ENCODE assay signal across 8 mouse cellular contexts in genomic region chr14:60737202-60737611, GRCm38 (mm10). TPM values are rescaled to one million over a fixed set of nuclear protein-coding genes. Genes with fewer than 3 reads are reported as not detected.
DNase-seq lines count a peak whose midpoint lies in the region; ATAC-seq and TF ChIP-seq lines count a peak whose summit lies in the region.

No protein-coding gene starts in this region.

- WGBS in heart, postnatal 0 days, result 15% methylated on average over 7 of the region's 7 CpGs
- 25% methylated on average over 7 of the region's 7 CpGs for WGBS in forebrain, postnatal 0 days
- WGBS in macrophage (ENCODE audit: missing documents), result 18% methylated on average over 7 of the region's 7 CpGs

- in situ Hi-C loops in CH12.LX (cut with MboI; ENCODE audit: low pct_ligation_motif_present, low pct_unique_long_range_greater_than_20kb, low sequenced_read_pairs), result loop anchor here (25.0 kb wide), 1 partner anchor 475 kb away; the partner anchor contains the start of genes Gm49336, Mtmr6 and Nupl1

- H3K36me3 ChIP-seq in heart, postnatal 0 days (replicated peaks; ENCODE audit: control insufficient read depth, insufficient read depth, low read length), result no peaks in the 10 kb centered on the region
- H3K36me3 ChIP-seq in CH12.LX (replicated peaks in 1 of 2; ENCODE audit: control insufficient read depth in 1 of 2, insufficient read depth in 1 of 2, low read length in 1 of 2), result peaks cover 6 to 13% of the 10 kb centered on the region in 2 experiments
- no peaks in the 10 kb centered on the region for H3K36me3 ChIP-seq in forebrain, postnatal 0 days (ENCODE audit: insufficient read depth)
- no peaks in the 10 kb centered on the region for H3K36me3 ChIP-seq in macrophage (ENCODE audit: inconsistent target)

- peak overlapping the region; percentile 51; the same call in 1 of the 2 replicates for H3K9ac ChIP-seq in heart, postnatal 0 days (replicated peaks; ENCODE audit: low read depth, low read length)
- H3K9ac ChIP-seq in CH12.LX (ENCODE audit: insufficient read depth, low read depth), result peak overlapping the region; percentile 69
- H3K9ac ChIP-seq in forebrain, postnatal 0 days, result no peak overlapping the region

- no peak for DNase-seq in heart, postnatal 0 days (ENCODE audit: low spot score)
- no peak for DNase-seq in heart, postnatal 36 days
- DNase-seq in CH12.LX (ENCODE audit: extremely low read depth), result no peak
- no peak for DNase-seq in forebrain, postnatal 0 days
- no peak for DNase-seq in cerebellum, postnatal 10 days
- no peak for DNase-seq in kidney, adult 18-20 months
- DNase-seq in adrenal gland, adult 8-10 months, result no peak

- peaks cover 74% of the 10 kb centered on the region for H3K4me1 ChIP-seq in heart, postnatal 0 days (ENCODE audit: control insufficient read depth, insufficient read depth)
- peaks cover 27 to 81% of the 10 kb centered on the region in 2 experiments for H3K4me1 ChIP-seq in CH12.LX (ENCODE audit: control insufficient read depth in 1 of 2, insufficient read depth in 2 of 2)
- H3K4me1 ChIP-seq in forebrain, postnatal 0 days (ENCODE audit: insufficient read depth), result peaks cover 24% of the 10 kb centered on the region

- no peaks in the 10 kb centered on the region for H3K27me3 ChIP-seq in heart, postnatal 0 days (ENCODE audit: control insufficient read depth, insufficient read depth, low read length)
- no peaks in the 10 kb centered on the region for H3K27me3 ChIP-seq in CH12.LX (replicated peaks)
- H3K27me3 ChIP-seq in forebrain, postnatal 0 days (ENCODE audit: insufficient read depth, low read length), result no peaks in the 10 kb centered on the region

- intact Hi-C loops in heart, postnatal 36 days (cut with DNase I), result no loop called here

- H3K4me3 ChIP-seq in heart, postnatal 0 days (ENCODE audit: low read depth, low read length), result peak overlapping the region; percentile 9; the same call in 1 of the 2 replicates
- H3K4me3 ChIP-seq in CH12.LX (replicated peaks in 1 of 3; ENCODE audit: low read depth in 2 of 3, low read length in 2 of 3, poor library complexity in 1 of 3) (peak overlapping the region; percentile 27 to 42 (median 32)), macrophage (ENCODE audit: inconsistent target) (no peak overlapping the region)
- H3K4me3 ChIP-seq in forebrain, postnatal 0 days (ENCODE audit: low read depth, low read length), result no peak overlapping the region

- no peak for TF ChIP-seq POLR2A in CH12.LX (IDR thresholded peaks at IDR 0.05; ENCODE audit: low read depth, low read length)

- dilution Hi-C loops in CH12.LX (cut with MboI; ENCODE audit: extremely low pct_ligation_motif_present, extremely low pct_unique_long_range_greater_than_20kb, low sequenced_read_pairs), result no loop called here

- no peak for TF ChIP-seq CTCF in heart, postnatal 0 days (IDR thresholded peaks at IDR 0.05; ENCODE audit: low read depth)
- TF ChIP-seq CTCF in CH12.LX (conservative IDR thresholded peaks at IDR 0.05 in 1 of 2, IDR thresholded peaks at IDR 0.05 in 1 of 2; ENCODE audit: low read depth in 2 of 2, low read length in 2 of 2), result no peak
- TF ChIP-seq CTCF in forebrain, postnatal 0 days (IDR thresholded peaks at IDR 0.05; ENCODE audit: low read depth), result no peak

- no peak for TF ChIP-seq EP300 in heart, postnatal 0 days (IDR thresholded peaks at IDR 0.05; ENCODE audit: low read depth)
- TF ChIP-seq EP300 in CH12.LX (IDR thresholded peaks at IDR 0.05; ENCODE audit: low read length), result no peak

- H3K27ac ChIP-seq in heart, postnatal 0 days (ENCODE audit: low read depth), result peak overlapping the region; percentile 94
- H3K27ac ChIP-seq in CH12.LX (ENCODE audit: insufficient read depth, low read depth) (peak overlapping the region; percentile 99), macrophage (peak overlapping the region; percentile 80)
- H3K27ac ChIP-seq in forebrain, postnatal 0 days (ENCODE audit: low read depth, low read length), result 0 out of 2 replicates have a peak overlapping the region, but pooled peaks have one; percentile 15

- TF ChIP-seq RAD21 in CH12.LX (IDR thresholded peaks at IDR 0.05; ENCODE audit: low read depth, low read length), result no peak

- H3K4me2 ChIP-seq in heart, postnatal 0 days (ENCODE audit: low read depth, low read length), result peak overlapping the region; percentile 74
- H3K4me2 ChIP-seq in CH12.LX (ENCODE audit: insufficient read depth, low read depth, poor library complexity, severe bottlenecking), result peak overlapping the region; percentile 35
- H3K4me2 ChIP-seq in forebrain, postnatal 0 days (ENCODE audit: low read depth), result no peak overlapping the region

- no peaks in the 10 kb centered on the region for H3K9me3 ChIP-seq in heart, postnatal 0 days (replicated peaks; ENCODE audit: control insufficient read depth, low read length)
- no peaks in the 10 kb centered on the region for H3K9me3 ChIP-seq in CH12.LX (replicated peaks; ENCODE audit: low read length)
- H3K9me3 ChIP-seq in forebrain, postnatal 0 days (ENCODE audit: low read length), result no peaks in the 10 kb centered on the region

- H3K79me2 ChIP-seq in CH12.LX (replicated peaks; ENCODE audit: control insufficient read depth, extremely low read depth, insufficient read depth, poor library complexity, severe bottlenecking) (peaks cover 29% of the 10 kb centered on the region), macrophage (ENCODE audit: inconsistent target) (peaks cover 6% of the 10 kb centered on the region; the same call in 1 of the 2 replicates)

- no peak for ATAC-seq in heart, postnatal 0 days (ENCODE audit: insufficient read depth, low read depth)
- no peak for ATAC-seq in forebrain, postnatal 0 days

TF ChIP-seq in CH12.LX, 34 proteins besides CTCF, POLR2A, EP300 and RAD21:
- no peak for TF ChIP-seq MXI1 (IDR thresholded peaks at IDR 0.05; ENCODE audit: low read depth, low read length)
- TF ChIP-seq TBP (conservative IDR thresholded peaks at IDR 0.05; ENCODE audit: low read depth, low read length), result 0 out of 2 replicates have a peak, but pooled peaks have one; percentile 12
- TF ChIP-seq CHD2 (IDR thresholded peaks at IDR 0.05; ENCODE audit: low read length), result 0 out of 2 replicates have a peak, but pooled peaks have one; percentile 14
- no peak for TF ChIP-seq BHLHE40 (IDR thresholded peaks at IDR 0.05; ENCODE audit: low read depth, low read length)

RNA-seq across cellular contexts. Expression of gene C1qtnf9, which starts 30.7 kb away (rescaled TPM):
- total RNA-seq in heart, postnatal 0 days (2014; rRNA removed; ENCODE audit: low replicate concordance), result 2.2 and 2.8 TPM in 2 replicates
- polyA plus RNA-seq in heart, postnatal 0 days (2015; fragmentation: Nextera tagmentation; extraction: Ambion mirVana), result 4.6 and 5.4 TPM in 2 replicates
- total RNA-seq in heart, postnatal 36 days (2021), result 10 to 100 TPM; 36.8 to 68.6 TPM
- total RNA-seq in CH12.LX (2012; rRNA removed) (0.08 TPM in 1 of 2 replicates, not detected in the other), CH12.LX (2014; rRNA removed) (not detected in 2 replicates)
- polyA plus RNA-seq in CH12.LX (2012; ENCODE audit: insufficient read length, low read depth) (0.20 and 0.26 TPM in 2 replicates), macrophage (2018) (not detected in 3 replicates)
- total RNA-seq in forebrain, postnatal 0 days (2014; rRNA removed), result 0.31 TPM in 1 of 2 replicates, not detected in the other
- polyA plus RNA-seq in forebrain, postnatal 0 days (2015; fragmentation: Nextera tagmentation; extraction: Ambion mirVana), result 0.26 TPM in 1 of 2 replicates, not detected in the other
- total RNA-seq in macrophage (2018; cell fraction: chromatin; rRNA removed), result not detected
- not detected for total RNA-seq in macrophage (2018; cell fraction: cytosol; rRNA removed)
- total RNA-seq in macrophage (2018; cell fraction: nucleus; rRNA removed), result not detected
- total RNA-seq in adrenal gland, adult 8-10 months (2022), result 1 to 10 TPM; 2.3 to 6.0 (median 2.7) TPM

RNA-seq across cellular contexts. Expression of gene Mipep, which starts 47.2 kb away (rescaled TPM):
- 49.1 and 60.9 TPM in 2 replicates for total RNA-seq in heart, postnatal 0 days (2014; rRNA removed; ENCODE audit: low replicate concordance)
- 29.2 and 29.3 TPM in 2 replicates for polyA plus RNA-seq in heart, postnatal 0 days (2015; fragmentation: Nextera tagmentation; extraction: Ambion mirVana)
- total RNA-seq in heart, postnatal 36 days (2021), result 10 to 100 TPM; 61.9 to 62.4 TPM
- total RNA-seq in CH12.LX (2012; rRNA removed) (33.1 and 36.0 TPM in 2 replicates), CH12.LX (2014; rRNA removed) (37.2 and 41.7 TPM in 2 replicates)
- polyA plus RNA-seq in CH12.LX (2012; ENCODE audit: insufficient read length, low read depth) (35.1 and 36.6 TPM in 2 replicates), macrophage (2018) (4.1 to 8.9 TPM (median 5.8 TPM) in 3 replicates)
- 26.6 and 27.4 TPM in 2 replicates for total RNA-seq in forebrain, postnatal 0 days (2014; rRNA removed)
- 18.3 and 19.4 TPM in 2 replicates for polyA plus RNA-seq in forebrain, postnatal 0 days (2015; fragmentation: Nextera tagmentation; extraction: Ambion mirVana)
- total RNA-seq in macrophage (2018; cell fraction: chromatin; rRNA removed), result 10 to 100 TPM in 13 of 26 experiments, 1 to 10 TPM in 13; 1.8 to 15.3 (median 10.0) TPM
- 1 to 10 TPM; 4.5 to 7.1 (median 5.7) TPM for total RNA-seq in macrophage (2018; cell fraction: cytosol; rRNA removed)
- 10 to 100 TPM in 4 of 26 experiments, 1 to 10 TPM in 22; 2.0 to 12.6 (median 7.1) TPM for total RNA-seq in macrophage (2018; cell fraction: nucleus; rRNA removed)
- 10 to 100 TPM; 38.3 to 40.6 (median 40.1) TPM for total RNA-seq in adrenal gland, adult 8-10 months (2022)

Comparison
In these comparisons a context has a peak if more than half of its experiments do, and no peak if none do; other contexts are left out.
1. H3K27ac ChIP-seq: peak in every context shown above with its lines; median percentile 99 in CH12.LX; 94 in heart, postnatal 0 days; 80 in macrophage; 15 in forebrain, postnatal 0 days.
2. H3K4me3 ChIP-seq: peak in heart, postnatal 0 days (single experiment) and CH12.LX (3 of 3); none in forebrain, postnatal 0 days (single experiment) and macrophage (single experiment).